11 mouse cellular contexts compared by ENCODE assay signal in genomic region chr10:127323131-127323855, GRCm38 (mm10). TPM values are rescaled to one million over a fixed set of nuclear protein-coding genes. Genes with fewer than 3 reads are reported as not detected.
DNase-seq lines count a peak whose midpoint lies in the region; ATAC-seq and TF ChIP-seq lines count a peak whose summit lies in the region.
"Had no signal": no experiment of that assay in that cellular context is flagged by ENCODE, and none has a peak within 500 bp of the region (broad histone marks: within the 10 kb centered on the region; RNA-seq: fewer than 3 reads in every experiment).

No protein-coding gene starts in this region.

- 0 out of 2 replicates have a peak overlapping the region, but pooled peaks have one; percentile 15 for H3K4me3 ChIP-seq in stomach, embryonic 16.5 days (replicated peaks; ENCODE audit: low read length)
- H3K4me3 ChIP-seq in stomach, postnatal 0 days (ENCODE audit: low read depth, low read length), result no peak overlapping the region
- peak overlapping the region; percentile 53 for H3K4me3 ChIP-seq in brown adipose tissue, adult 24 weeks (ENCODE audit: insufficient read depth, low read depth, low read length)
- H3K4me3 ChIP-seq in lung, embryonic 16.5 days (ENCODE audit: low read length), result no peak overlapping the region
- H3K4me3 ChIP-seq: midbrain, embryonic 10.5 days had no signal

- H3K9me3 ChIP-seq in stomach, embryonic 16.5 days (replicated peaks; ENCODE audit: control insufficient read depth, low read length), result no peaks in the 10 kb centered on the region; the same call in 1 of the 2 replicates
- H3K9me3 ChIP-seq in stomach, postnatal 0 days (ENCODE audit: control insufficient read depth, low read length), result no peaks in the 10 kb centered on the region
- peaks cover 4% of the 10 kb centered on the region; the same call in 1 of the 2 replicates for H3K9me3 ChIP-seq in lung, embryonic 16.5 days (ENCODE audit: control insufficient read depth, low read length)
- H3K9me3 ChIP-seq: midbrain, embryonic 10.5 days had no signal

- H3K27me3 ChIP-seq in stomach, embryonic 16.5 days (ENCODE audit: control insufficient read depth, insufficient read depth, low read length), result peaks cover 21% of the 10 kb centered on the region
- H3K27me3 ChIP-seq in stomach, postnatal 0 days (ENCODE audit: control insufficient read depth, insufficient read depth, low read length), result no peaks in the 10 kb centered on the region
- H3K27me3 ChIP-seq in lung, embryonic 16.5 days (ENCODE audit: control insufficient read depth, insufficient read depth, low read depth, low read length), result peaks cover 37% of the 10 kb centered on the region

- no peak overlapping the region for H3K4me2 ChIP-seq in stomach, embryonic 16.5 days (ENCODE audit: low read depth, low read length)
- no peak overlapping the region for H3K4me2 ChIP-seq in stomach, postnatal 0 days (replicated peaks; ENCODE audit: low read depth)
- H3K4me2 ChIP-seq in lung, embryonic 16.5 days (ENCODE audit: low read depth, low read length), result 0 out of 2 replicates have a peak overlapping the region, but pooled peaks have one; percentile 9

- H3K4me1 ChIP-seq in stomach, embryonic 16.5 days (ENCODE audit: control insufficient read depth, insufficient read depth, low read length), result peaks cover 11% of the 10 kb centered on the region
- peaks cover 10% of the 10 kb centered on the region; the same call in 1 of the 2 replicates for H3K4me1 ChIP-seq in stomach, postnatal 0 days (replicated peaks; ENCODE audit: control insufficient read depth, insufficient read depth)
- H3K4me1 ChIP-seq in brown adipose tissue, adult 24 weeks (ENCODE audit: control insufficient read depth, insufficient read depth, insufficient read length, low read length), result no peaks in the 10 kb centered on the region; the same call in 1 of the 2 replicates
- H3K4me1 ChIP-seq in lung, embryonic 16.5 days (replicated peaks; ENCODE audit: control insufficient read depth, insufficient read depth, low read length), result peaks cover 11% of the 10 kb centered on the region

- H3K27ac ChIP-seq in stomach, embryonic 16.5 days (ENCODE audit: low read length), result no peak overlapping the region
- H3K27ac ChIP-seq in stomach, postnatal 0 days (replicated peaks), result no peak overlapping the region
- peak overlapping the region; percentile 65 for H3K27ac ChIP-seq in brown adipose tissue, adult 24 weeks (replicated peaks; ENCODE audit: low read depth, low read length)
- no peak overlapping the region for H3K27ac ChIP-seq in lung, embryonic 16.5 days (ENCODE audit: low read length)
- H3K27ac ChIP-seq: midbrain, embryonic 10.5 days had no signal

- no peaks in the 10 kb centered on the region for H3K36me3 ChIP-seq in stomach, embryonic 16.5 days (ENCODE audit: control insufficient read depth, insufficient read depth, low read length)
- no peaks in the 10 kb centered on the region for H3K36me3 ChIP-seq in stomach, postnatal 0 days (ENCODE audit: control insufficient read depth, insufficient read depth, low read length)
- no peaks in the 10 kb centered on the region for H3K36me3 ChIP-seq in lung, embryonic 16.5 days (ENCODE audit: control insufficient read depth, insufficient read depth, low read length)
- H3K36me3 ChIP-seq: midbrain, embryonic 10.5 days had no signal

- no peak overlapping the region for H3K9ac ChIP-seq in stomach, embryonic 16.5 days (ENCODE audit: low read length)
- H3K9ac ChIP-seq in stomach, postnatal 0 days (ENCODE audit: low read length), result no peak overlapping the region
- 0 out of 2 replicates have a peak overlapping the region, but pooled peaks have one; percentile 39 for H3K9ac ChIP-seq in lung, embryonic 16.5 days (ENCODE audit: low read length)

- 65% methylated on average over 17 of the region's 17 CpGs for WGBS in stomach, embryonic 16.5 days
- 67% methylated on average over 15 of the region's 17 CpGs for WGBS in stomach, postnatal 0 days
- 65% methylated on average over 17 of the region's 17 CpGs for WGBS in lung, embryonic 16.5 days

- no peak for TF ChIP-seq CTCF in stomach, postnatal 0 days (IDR thresholded peaks at IDR 0.05; ENCODE audit: low read depth)

- no peak for ATAC-seq in stomach, embryonic 16.5 days (ENCODE audit: insufficient read depth, low FRiP score)
- no peak for ATAC-seq in stomach, postnatal 0 days (ENCODE audit: low FRiP score, low TSS enrichment)
- ATAC-seq in lung, embryonic 16.5 days (ENCODE audit: low read depth), result no peak
- ATAC-seq: inflammation-experienced regulatory T-cells, adult 6 months had no signal

- no peak for TF ChIP-seq EP300 in stomach, postnatal 0 days (optimal IDR thresholded peaks at IDR 0.05)

- no peak for DNase-seq in stomach, postnatal 0 days (ENCODE audit: low spot score)
- DNase-seq in thymus, postnatal 25 days, result peak; percentile 74
- no peak for DNase-seq in right cerebral cortex, postnatal 4 days
- DNase-seq in cerebellum, postnatal 14 days, result no peak
- DNase-seq in kidney, adult 9 months, result no peak
- DNase-seq: adrenal gland, postnatal 14 days had no signal

RNA-seq across cellular contexts. Expression of gene Arhgap9, which starts 1.5 kb away (rescaled TPM):
- 4.2 and 6.6 TPM in 2 replicates for polyA plus RNA-seq in stomach, embryonic 16.5 days (2015; fragmentation: Nextera tagmentation; extraction: Ambion mirVana)
- 5.2 and 5.7 TPM in 2 replicates for polyA plus RNA-seq in stomach, postnatal 0 days (2015; fragmentation: Nextera tagmentation; extraction: Ambion mirVana)
- polyA plus RNA-seq in brown adipose tissue, adult 24 weeks (2012; ENCODE audit: insufficient read depth, insufficient read length, missing spikeins), result 0.87 and 1.9 TPM in 2 replicates
- polyA plus RNA-seq in lung, embryonic 16.5 days (2015; fragmentation: Nextera tagmentation; extraction: Ambion mirVana), result 5.5 and 6.9 TPM in 2 replicates

RNA-seq across cellular contexts. Expression of gene Mars, which starts 11.7 kb away (rescaled TPM):
- polyA plus RNA-seq in stomach, embryonic 16.5 days (2015; fragmentation: Nextera tagmentation; extraction: Ambion mirVana), result 98.9 and 104 TPM in 2 replicates
- polyA plus RNA-seq in stomach, postnatal 0 days (2015; fragmentation: Nextera tagmentation; extraction: Ambion mirVana), result 66.6 and 70.4 TPM in 2 replicates
- 51.3 and 67.4 TPM in 2 replicates for polyA plus RNA-seq in brown adipose tissue, adult 24 weeks (2012; ENCODE audit: insufficient read depth, insufficient read length, missing spikeins)
- 86.1 and 93.9 TPM in 2 replicates for polyA plus RNA-seq in lung, embryonic 16.5 days (2015; fragmentation: Nextera tagmentation; extraction: Ambion mirVana)

RNA-seq across cellular contexts. Expression of gene Gli1, which starts 18.5 kb away (rescaled TPM):
- 9.8 and 9.9 TPM in 2 replicates for polyA plus RNA-seq in stomach, embryonic 16.5 days (2015; fragmentation: Nextera tagmentation; extraction: Ambion mirVana)
- polyA plus RNA-seq in stomach, postnatal 0 days (2015; fragmentation: Nextera tagmentation; extraction: Ambion mirVana), result 2.3 and 2.4 TPM in 2 replicates
- 0.79 TPM in 1 of 2 replicates, not detected in the other for polyA plus RNA-seq in brown adipose tissue, adult 24 weeks (2012; ENCODE audit: insufficient read depth, insufficient read length, missing spikeins)
- 9.7 and 10.5 TPM in 2 replicates for polyA plus RNA-seq in lung, embryonic 16.5 days (2015; fragmentation: Nextera tagmentation; extraction: Ambion mirVana)

RNA-seq across cellular contexts. Expression of gene Inhbe, which starts 30.9 kb away (rescaled TPM):
- 0.06 TPM in 1 of 2 replicates, not detected in the other for polyA plus RNA-seq in stomach, embryonic 16.5 days (2015; fragmentation: Nextera tagmentation; extraction: Ambion mirVana)
- 0.02 and 0.12 TPM in 2 replicates for polyA plus RNA-seq in stomach, postnatal 0 days (2015; fragmentation: Nextera tagmentation; extraction: Ambion mirVana)
- not detected in 2 replicates for polyA plus RNA-seq in brown adipose tissue, adult 24 weeks (2012; ENCODE audit: insufficient read depth, insufficient read length, missing spikeins)
- polyA plus RNA-seq in lung, embryonic 16.5 days (2015; fragmentation: Nextera tagmentation; extraction: Ambion mirVana), result not detected in 2 replicates
- polyA plus RNA-seq: inflammation-experienced regulatory T-cells, adult 6 months had no signal

RNA-seq across cellular contexts. Expression of gene Mbd6, which starts 34.5 kb away (rescaled TPM):
- polyA plus RNA-seq in stomach, embryonic 16.5 days (2015; fragmentation: Nextera tagmentation; extraction: Ambion mirVana), result 8.6 and 11.6 TPM in 2 replicates
- 8.5 and 8.9 TPM in 2 replicates for polyA plus RNA-seq in stomach, postnatal 0 days (2015; fragmentation: Nextera tagmentation; extraction: Ambion mirVana)
- polyA plus RNA-seq in brown adipose tissue, adult 24 weeks (2012; ENCODE audit: insufficient read depth, insufficient read length, missing spikeins), result 15.9 and 18.4 TPM in 2 replicates
- polyA plus RNA-seq in lung, embryonic 16.5 days (2015; fragmentation: Nextera tagmentation; extraction: Ambion mirVana), result 10.6 and 15.2 TPM in 2 replicates

Comparison
In these comparisons a context has a peak if more than half of its experiments do, and no peak if none do; other contexts are left out.
1. H3K4me3 ChIP-seq: peak in stomach, embryonic 16.5 days (single experiment) and brown adipose tissue, adult 24 weeks (single experiment); none in stomach, postnatal 0 days (single experiment) and lung, embryonic 16.5 days (single experiment).